Mouse (Mus musculus) layer of hippocampus, adult 8-10 months (tissue): Measurements from ENCODE around the gene Gm49392. TPM values are rescaled to one million over a fixed set of nuclear protein-coding genes. Genes with fewer than 3 reads are reported as not detected.

Source experiments
- total RNA-seq, 4 experiments: library from RNA; stranded (reverse); gene quantifications; 2 replicates each; pipeline ENCODE4 v1.2.4; 2022

The Gm49392 gene
- total RNA-seq, 4 experiments from 2014 or later, result 0.22 to 0.98 TPM; not detected in 2

Other genes with a start within 250 kb of the Gm49392 start
- not detected for gene BC051665, start 110.5 kb downstream of the Gm49392 start, total RNA-seq
- not detected for gene Ctsll3, start 94.0 kb downstream of the Gm49392 start, total RNA-seq
- under 1 TPM in 1 of 4 experiments, not detected in 3; 0.29 TPM for gene 4930486L24Rik, start 32.4 kb downstream of the Gm49392 start, total RNA-seq
- gene Ctla2b, start 553 bp upstream of the Gm49392 start, total RNA-seq, result 1 to 10 TPM in 3 of 4 experiments, not detected in 1; 1.4 to 3.0 (median 2.1) TPM
- gene Tpbpb, start 8.0 kb upstream of the Gm49392 start, total RNA-seq, result not detected
- gene Gm49393, start 38.7 kb upstream of the Gm49392 start, total RNA-seq, result not detected
- 1 to 10 TPM in 1 of 4 experiments, under 1 TPM in 1, not detected in 2; 0.74 to 2.5 TPM for gene Gm49391, start 39.7 kb upstream of the Gm49392 start, total RNA-seq
- gene Ctla2a, start 39.7 kb upstream of the Gm49392 start, total RNA-seq, result 10 to 100 TPM; 17.6 to 20.4 (median 19.3) TPM
- gene Tpbpa, start 45.1 kb upstream of the Gm49392 start, total RNA-seq, result not detected
- gene Ctsj, start 109.1 kb upstream of the Gm49392 start, total RNA-seq, result not detected
- gene Ctsq, start 143.7 kb upstream of the Gm49392 start, total RNA-seq, result not detected